Mouse (Mus musculus): ENCODE data around the gene Adap1. TPM values are rescaled to one million over a fixed set of nuclear protein-coding genes. Genes with fewer than 3 reads are reported as not detected.
"Not testable (repeated sequence)": the region's sequence is repeated elsewhere in the genome, so short reads cannot be mapped to it uniquely, and the experiment has no call there.

The Adap1 gene
- polyA plus RNA-seq, 1 experiment from 2014 or later: 1.5 TPM

- Histone ChIP-seq H3K27ac (peak overlapping the region; percentile 92), H3K4me3 (peak overlapping the region; percentile 89), H3K36me3 (peaks cover 30% of the 10 kb centered on the region), H3K27me3 (ENCODE audit: insufficient read depth, poor library complexity, severe bottlenecking) (peaks cover 10% of the 10 kb centered on the region; the same call in 1 of the 2 replicates), H3K4me1 (replicated peaks) (peaks cover 25% of the 10 kb centered on the region), H3K9me3 (no peaks in the 10 kb centered on the region)
- DNase-seq (ENCODE audit: low spot score): peak; percentile 96
- WGBS: under 1% methylated on average over 33 of the region's 33 CpGs
Observed at GRCm38 (mm10) chr5:139344687-139345363, 19.4 kb upstream of the Adap1 start.

- peak overlapping the region; percentile 92 for H3K27ac ChIP-seq
- H3K4me1 ChIP-seq (replicated peaks): peaks cover 27% of the 10 kb centered on the region
- 10% methylated on average over 12 of the region's 12 CpGs for WGBS
- H3K9me3 ChIP-seq: no peaks in the 10 kb centered on the region
- DNase-seq (ENCODE audit: low spot score): peak; percentile 85
- peak overlapping the region; percentile 89 for H3K4me3 ChIP-seq
- peaks cover 37% of the 10 kb centered on the region for H3K36me3 ChIP-seq
- H3K27me3 ChIP-seq (ENCODE audit: insufficient read depth, poor library complexity, severe bottlenecking): peaks cover 10% of the 10 kb centered on the region; the same call in 1 of the 2 replicates
Observed at GRCm38 (mm10) chr5:139344021-139344686, 18.7 kb upstream of the Adap1 start.

GRCm38 (mm10) chr5:139338891-139339290, 13.5 kb upstream of the Adap1 start:
- peaks cover 86% of the 10 kb centered on the region for H3K36me3 ChIP-seq
- peaks cover 15% of the 10 kb centered on the region for H3K4me1 ChIP-seq (replicated peaks)
- no peak overlapping the region for H3K27ac ChIP-seq
- WGBS: 82% methylated on average over 11 of the region's 11 CpGs
- H3K9me3 ChIP-seq: no peaks in the 10 kb centered on the region
- H3K4me3 ChIP-seq: no peak overlapping the region
- DNase-seq (ENCODE audit: low spot score): no peak
- H3K27me3 ChIP-seq (ENCODE audit: insufficient read depth, poor library complexity, severe bottlenecking): no peaks in the 10 kb centered on the region

GRCm38 (mm10) chr5:139338403-139338802, 13.0 kb upstream of the Adap1 start:
- Histone ChIP-seq H3K36me3 (peaks cover 86% of the 10 kb centered on the region), H3K27ac (no peak overlapping the region), H3K4me1 (replicated peaks) (peaks cover 10% of the 10 kb centered on the region), H3K27me3 (ENCODE audit: insufficient read depth, poor library complexity, severe bottlenecking) (no peaks in the 10 kb centered on the region), H3K9me3 (no peaks in the 10 kb centered on the region), H3K4me3 (no peak overlapping the region)
- DNase-seq (ENCODE audit: low spot score): no peak
- WGBS: 88% methylated on average over 3 of the region's 3 CpGs

GRCm38 (mm10) chr5:139337826-139338370, 12.5 kb upstream of the Adap1 start:
- Histone ChIP-seq H3K36me3 (peaks cover 84% of the 10 kb centered on the region), H3K27ac (no peak overlapping the region), H3K27me3 (ENCODE audit: insufficient read depth, poor library complexity, severe bottlenecking) (no peaks in the 10 kb centered on the region), H3K4me1 (replicated peaks) (peaks cover 8% of the 10 kb centered on the region; the same call in 1 of the 2 replicates), H3K4me3 (no peak overlapping the region), H3K9me3 (no peaks in the 10 kb centered on the region)
- 73% methylated on average over 13 of the region's 13 CpGs for WGBS
- no peak for DNase-seq (ENCODE audit: low spot score)

GRCm38 (mm10) chr5:139335634-139336033, 10.2 kb upstream of the Adap1 start:
- Histone ChIP-seq H3K36me3 (peaks cover 63% of the 10 kb centered on the region), H3K4me3 (no peak overlapping the region), H3K27me3 (ENCODE audit: insufficient read depth, poor library complexity, severe bottlenecking) (peaks cover 1% of the 10 kb centered on the region; the same call in 1 of the 2 replicates), H3K27ac (no peak overlapping the region), H3K9me3 (no peaks in the 10 kb centered on the region), H3K4me1 (replicated peaks) (peaks cover 10% of the 10 kb centered on the region; the same call in 1 of the 2 replicates)
- 89% methylated on average over 4 of the region's 4 CpGs for WGBS
- DNase-seq (ENCODE audit: low spot score): no peak

GRCm38 (mm10) chr5:139334394-139334793, 9.0 kb upstream of the Adap1 start:
- Histone ChIP-seq H3K27me3 (ENCODE audit: insufficient read depth, poor library complexity, severe bottlenecking) (peaks cover 11% of the 10 kb centered on the region; the same call in 1 of the 2 replicates), H3K36me3 (peaks cover 51% of the 10 kb centered on the region), H3K4me1 (replicated peaks) (peaks cover 10% of the 10 kb centered on the region; the same call in 1 of the 2 replicates)
- not testable (repeated sequence) for H3K9me3 ChIP-seq; DNase-seq (ENCODE audit: low spot score); H3K4me3 ChIP-seq; H3K27ac ChIP-seq
- 86% methylated on average over 10 of the region's 10 CpGs for WGBS

GRCm38 (mm10) chr5:139333301-139334013, 8.0 kb upstream of the Adap1 start:
- Histone ChIP-seq H3K27me3 (ENCODE audit: insufficient read depth, poor library complexity, severe bottlenecking) (peaks cover 11% of the 10 kb centered on the region; the same call in 1 of the 2 replicates), H3K9me3 (no peaks in the 10 kb centered on the region), H3K4me1 (replicated peaks) (0 out of 2 replicates have a peak, but pooled peaks cover 5% of the 10 kb centered on the region), H3K36me3 (peaks cover 42% of the 10 kb centered on the region), H3K27ac (no peak overlapping the region), H3K4me3 (no peak overlapping the region)
- 84% methylated on average over 16 of the region's 16 CpGs for WGBS
- no peak for DNase-seq (ENCODE audit: low spot score)

- Histone ChIP-seq H3K9me3 (no peaks in the 10 kb centered on the region), H3K4me1 (replicated peaks) (0 out of 2 replicates have a peak, but pooled peaks cover 3% of the 10 kb centered on the region), H3K4me3 (no peak overlapping the region), H3K36me3 (peaks cover 34% of the 10 kb centered on the region), H3K27ac (no peak overlapping the region), H3K27me3 (ENCODE audit: insufficient read depth, poor library complexity, severe bottlenecking) (peaks cover 12% of the 10 kb centered on the region; the same call in 1 of the 2 replicates)
- no peak for DNase-seq (ENCODE audit: low spot score)
- 84% methylated on average over 8 of the region's 8 CpGs for WGBS
Observed at GRCm38 (mm10) chr5:139332590-139333272, 7.3 kb upstream of the Adap1 start.

- Histone ChIP-seq H3K9me3 (no peaks in the 10 kb centered on the region), H3K4me1 (replicated peaks) (0 out of 2 replicates have a peak, but pooled peaks cover 3% of the 10 kb centered on the region), H3K27me3 (ENCODE audit: insufficient read depth, poor library complexity, severe bottlenecking) (peaks cover 22% of the 10 kb centered on the region), H3K27ac (no peak overlapping the region), H3K36me3 (peaks cover 25% of the 10 kb centered on the region), H3K4me3 (no peak overlapping the region)
- WGBS: 21% methylated on average over 8 of the region's 8 CpGs
- DNase-seq (ENCODE audit: low spot score): peak; percentile 80
Observed at GRCm38 (mm10) chr5:139331742-139332141, 6.3 kb upstream of the Adap1 start.

GRCm38 (mm10) chr5:139330766-139331165, 5.3 kb upstream of the Adap1 start:
- Histone ChIP-seq H3K9me3 (no peaks in the 10 kb centered on the region), H3K27ac (no peak overlapping the region), H3K4me3 (no peak overlapping the region), H3K27me3 (ENCODE audit: insufficient read depth, poor library complexity, severe bottlenecking) (peaks cover 32% of the 10 kb centered on the region), H3K4me1 (replicated peaks) (peaks cover 3% of the 10 kb centered on the region; the same call in 1 of the 2 replicates), H3K36me3 (peaks cover 15% of the 10 kb centered on the region)
- DNase-seq (ENCODE audit: low spot score): no peak
- 73% methylated on average over 7 of the region's 7 CpGs for WGBS

GRCm38 (mm10) chr5:139327634-139328020, 2.2 kb upstream of the Adap1 start:
- DNase-seq (ENCODE audit: low spot score): no peak
- Histone ChIP-seq H3K36me3 (no peaks in the 10 kb centered on the region), H3K9me3 (no peaks in the 10 kb centered on the region), H3K4me1 (replicated peaks) (peaks cover 21% of the 10 kb centered on the region), H3K4me3 (no peak overlapping the region), H3K27me3 (ENCODE audit: insufficient read depth, poor library complexity, severe bottlenecking) (peaks cover 63% of the 10 kb centered on the region), H3K27ac (no peak overlapping the region)
- 79% methylated on average over 7 of the region's 7 CpGs for WGBS
